Mouse (Mus musculus) left cerebral cortex, adult 9 months (tissue): ENCODE data around the gene Tril.

Experiments
- DNase-seq, 2 experiments: peaks; one replicate each; pipeline ENCODE4 v3.0.0; 2022; ENCODE audit warnings: low spot score in 2 of 2

Gene Tril

GRCm38 (mm10) chr6:53820486-53820985, at the start of gene Tril:
Gene Tril, minus strand, starts transcription at chr6:53820830.
- peak in 1 of 2 experiments; percentile 54 for DNase-seq

- DNase-seq, result no peak
Observed at GRCm38 (mm10) chr6:53863011-53863410, 42.4 kb upstream of the Tril start.

GRCm38 (mm10) chr6:53859106-53859505, 38.5 kb upstream of the Tril start:
- DNase-seq, result no peak

GRCm38 (mm10) chr6:53857822-53858221, 37.2 kb upstream of the Tril start:
- no peak for DNase-seq

- DNase-seq, result no peak
Observed at GRCm38 (mm10) chr6:53856775-53857174, 36.1 kb upstream of the Tril start.

GRCm38 (mm10) chr6:53854971-53855856, 34.6 kb upstream of the Tril start:
- DNase-seq, result no peak

- DNase-seq, result no peak
Observed at GRCm38 (mm10) chr6:53854226-53854625, 33.6 kb upstream of the Tril start.

- no peak for DNase-seq
Observed at GRCm38 (mm10) chr6:53853546-53853945, 32.9 kb upstream of the Tril start.

- no peak for DNase-seq
Observed at GRCm38 (mm10) chr6:53844626-53845025, 24.0 kb upstream of the Tril start.

GRCm38 (mm10) chr6:53825213-53825612, 4.6 kb upstream of the Tril start:
- DNase-seq, result no peak

- no peak for DNase-seq
Observed at GRCm38 (mm10) chr6:53821041-53821501, 441 bp upstream of the Tril start.

- DNase-seq, result no peak
Observed at GRCm38 (mm10) chr6:53819761-53820485, 707 bp downstream of the Tril start.

- DNase-seq, result peak in 1 of 2 experiments; percentile 22
Observed at GRCm38 (mm10) chr6:53818732-53819661, 1.6 kb downstream of the Tril start.

GRCm38 (mm10) chr6:53818264-53818731, 2.3 kb downstream of the Tril start:
- peak in 1 of 2 experiments; percentile 35 for DNase-seq

- no peak for DNase-seq
Observed at GRCm38 (mm10) chr6:53817763-53818174, 2.9 kb downstream of the Tril start.

GRCm38 (mm10) chr6:53816661-53817060, 4.0 kb downstream of the Tril start:
- DNase-seq, result no peak

- no peak for DNase-seq
Observed at GRCm38 (mm10) chr6:53815691-53816090, 4.9 kb downstream of the Tril start.

GRCm38 (mm10) chr6:53814214-53814613, 6.4 kb downstream of the Tril start:
- DNase-seq, result no peak

- DNase-seq, result no peak
Observed at GRCm38 (mm10) chr6:53812242-53812641, 8.4 kb downstream of the Tril start.

- no peak for DNase-seq
Observed at GRCm38 (mm10) chr6:53808801-53809200, 11.8 kb downstream of the Tril start.

- DNase-seq, result no peak
Observed at GRCm38 (mm10) chr6:53807185-53807584, 13.4 kb downstream of the Tril start.
